Mouse (Mus musculus): ENCODE data around the gene Tas2r113.
"Not testable (repeated sequence)": the region's sequence is repeated elsewhere in the genome, so short reads cannot be mapped to it uniquely, and the experiment has no call there.

GRCm38 (mm10) chr6:132941376-132941775 is 48.6 kb downstream of the Tas2r113 start:
- not testable (repeated sequence) for TF ChIP-seq POLR2A (IDR thresholded peaks at IDR 0.05; ENCODE audit: low read depth, low read length); CTCF (conservative IDR thresholded peaks at IDR 0.05; ENCODE audit: insufficient read depth, insufficient read length, low read depth, low read length)
